Mouse (Mus musculus): Measurements from ENCODE around the gene Urgcp.

DNA sequence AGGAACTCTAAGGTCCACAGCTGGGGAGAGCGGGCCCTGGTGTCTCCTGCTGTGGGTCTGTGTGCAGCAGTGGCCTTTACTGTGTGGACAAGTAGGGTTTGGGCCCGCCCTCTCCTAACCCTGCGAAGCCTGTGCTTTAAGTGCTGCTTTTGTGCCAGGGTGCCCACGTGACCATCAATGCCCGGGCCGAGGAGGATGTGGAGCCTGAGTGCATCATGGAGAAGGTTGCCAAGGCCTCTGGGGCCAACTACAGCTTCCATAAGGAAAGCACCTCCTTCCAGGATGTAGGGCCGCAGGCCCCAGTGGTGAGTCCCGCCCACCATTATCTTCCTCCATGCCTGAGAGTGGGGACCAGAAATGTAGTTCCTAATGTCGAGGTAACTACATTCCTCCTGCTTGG is 33.1 kb upstream of the Urgcp start:
- TF ChIP-seq CTCF (conservative IDR thresholded peaks at IDR 0.05; ENCODE audit: insufficient read depth, insufficient read length, low read depth, low read length) (no peak), POLR2A (IDR thresholded peaks at IDR 0.05; ENCODE audit: low read depth, low read length) (no peak)

All from kidney, adult 2 months (tissue).